Mouse (Mus musculus): ENCODE results near the gene Ube2q1.
A peak's percentile ranks its signal among the peaks of the same experiment; 100 is the strongest.

The Ube2q1 gene

GRCm38 (mm10) chr3:89772968-89773709, at the start of gene Ube2q1:
Gene Ube2q1, plus strand, starts transcription at chr3:89773616.
- peak; percentile 98 for DNase-seq (ENCODE audit: low spot score)

DNA sequence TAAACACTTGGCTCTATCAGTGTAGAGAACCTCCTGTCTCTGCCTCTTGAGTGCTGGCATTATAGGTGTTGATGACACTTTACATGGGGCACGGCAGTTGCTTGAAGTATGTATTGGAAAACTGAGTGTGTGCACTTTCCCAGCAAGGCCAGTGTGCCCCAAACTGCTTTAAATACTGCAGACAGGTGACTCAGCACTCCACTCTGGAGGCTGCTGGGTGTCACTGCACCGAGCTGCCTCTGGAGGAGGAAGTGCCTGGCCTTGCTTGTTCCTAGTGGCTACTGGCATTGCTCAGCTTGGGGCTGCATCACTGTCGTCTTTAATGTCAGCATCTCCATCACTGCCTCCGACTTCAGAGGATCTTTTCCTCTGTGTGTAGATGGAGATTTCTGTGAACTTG, 46.4 kb upstream of the Ube2q1 start:
- DNase-seq (ENCODE audit: low spot score) = no peak

DNA sequence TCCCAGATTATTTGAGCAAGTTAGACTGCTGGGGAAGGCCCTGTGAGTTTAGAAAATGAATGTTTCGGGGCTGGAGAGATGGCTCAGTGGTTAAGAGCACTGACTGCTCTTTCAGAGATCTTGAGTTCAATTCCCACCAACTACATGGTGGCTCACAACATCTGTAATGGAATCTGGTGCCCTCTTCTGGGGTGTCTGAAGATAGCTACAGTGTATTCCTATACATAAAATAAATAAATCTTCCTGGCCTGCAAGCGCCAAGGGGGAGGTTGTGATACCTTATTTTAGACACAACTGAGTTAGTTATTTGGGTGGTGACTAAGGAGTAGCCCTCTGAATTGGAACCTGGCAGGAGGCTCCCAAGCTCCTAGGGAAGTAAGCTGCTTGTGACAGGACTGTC, 44.6 kb upstream of the Ube2q1 start:
- no peak for DNase-seq (ENCODE audit: low spot score)

DNA sequence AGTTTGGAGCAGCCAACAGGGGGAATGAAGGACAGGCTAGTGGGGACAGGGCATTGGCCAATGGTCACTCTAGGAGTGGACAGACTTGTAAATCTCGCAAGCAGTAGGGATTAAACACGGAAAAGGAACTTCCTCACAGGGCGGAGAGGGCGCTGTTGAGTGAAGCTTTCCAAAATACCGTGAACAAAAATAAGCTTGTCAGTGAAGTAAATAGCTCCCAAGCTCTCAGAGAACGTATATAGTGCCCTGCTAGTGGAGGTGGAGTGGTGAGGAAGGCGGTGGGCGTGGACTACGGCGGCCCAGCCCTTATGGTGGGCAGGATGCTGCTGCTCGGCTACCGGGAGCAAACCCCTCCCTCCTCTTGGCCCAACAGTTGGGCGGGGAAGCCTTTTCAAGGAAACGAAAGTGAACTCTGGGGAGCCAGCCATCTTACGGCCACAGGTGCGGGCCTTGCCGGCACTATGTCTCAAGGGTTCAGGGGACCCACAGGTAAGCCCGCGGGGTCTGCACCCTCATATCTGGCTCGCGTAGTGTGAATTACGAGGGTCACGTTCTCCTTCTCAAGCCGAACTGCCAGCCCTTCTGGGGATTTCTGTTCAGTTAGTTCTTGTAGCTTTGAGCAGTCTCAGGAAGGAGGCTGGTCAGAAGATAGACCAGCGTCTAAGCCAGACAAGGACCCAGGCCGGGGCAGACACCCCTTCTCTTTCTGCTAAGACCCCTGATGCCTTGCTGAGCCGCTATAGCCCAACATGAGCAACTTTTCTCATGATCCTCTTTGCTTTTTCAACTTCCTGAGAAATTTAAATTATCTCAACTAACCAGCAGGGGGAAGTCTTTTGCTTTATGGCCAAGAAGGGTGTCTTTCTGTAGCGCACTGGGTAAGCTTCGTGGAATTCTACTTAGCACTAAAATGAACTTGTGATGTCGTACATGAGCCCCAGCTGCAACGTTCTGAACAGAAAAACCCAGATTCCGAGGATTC, 42.8 kb upstream of the Ube2q1 start:
- DNase-seq (ENCODE audit: low spot score) = no peak

GRCm38 (mm10) chr3:89732091-89732490, 41.3 kb upstream of the Ube2q1 start:
- DNase-seq (ENCODE audit: low spot score) = no peak

GRCm38 (mm10) chr3:89738509-89738908, 34.9 kb upstream of the Ube2q1 start:
- DNase-seq (ENCODE audit: low spot score) = no peak

DNA sequence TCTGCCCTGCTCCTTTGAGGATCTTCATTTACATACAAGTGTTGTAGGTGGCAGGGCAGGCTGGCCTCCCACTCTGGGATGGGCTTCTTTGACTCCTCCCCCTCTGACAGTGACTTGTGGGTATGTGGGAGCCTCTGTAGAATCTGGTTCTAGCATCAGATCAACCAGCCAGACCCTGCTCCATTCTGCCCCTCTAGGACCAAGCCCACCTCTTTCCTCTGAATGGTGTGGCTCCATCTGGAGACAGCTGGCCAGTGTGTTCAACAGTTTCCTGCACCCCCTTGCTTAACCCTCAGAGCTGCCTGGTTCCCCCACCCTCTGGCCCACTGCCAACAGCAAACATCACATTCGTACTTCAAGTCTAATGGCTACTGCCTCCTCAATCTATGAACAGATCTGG, 21.1 kb upstream of the Ube2q1 start:
- no peak for DNase-seq (ENCODE audit: low spot score)

DNA sequence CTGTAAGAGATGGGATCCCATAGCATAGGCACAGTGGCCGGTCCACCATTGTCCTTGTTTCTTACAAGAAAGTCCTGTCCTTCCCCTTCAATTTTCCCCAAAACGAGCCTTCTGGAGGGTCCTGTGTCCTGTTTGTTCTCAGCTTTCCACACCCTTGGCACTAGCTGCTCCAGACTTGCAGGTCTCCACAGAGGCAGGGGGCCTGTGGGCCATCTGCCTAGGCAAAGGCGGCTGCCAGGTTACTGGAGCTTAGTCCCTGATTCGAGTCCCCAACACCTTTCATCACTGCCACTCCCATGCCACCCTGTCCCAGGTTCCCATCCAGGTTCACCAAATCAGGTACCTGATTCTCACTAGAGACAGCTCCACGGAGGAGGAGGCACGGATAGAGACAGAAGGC, 18.1 kb upstream of the Ube2q1 start:
- no peak for DNase-seq (ENCODE audit: low spot score)

DNA sequence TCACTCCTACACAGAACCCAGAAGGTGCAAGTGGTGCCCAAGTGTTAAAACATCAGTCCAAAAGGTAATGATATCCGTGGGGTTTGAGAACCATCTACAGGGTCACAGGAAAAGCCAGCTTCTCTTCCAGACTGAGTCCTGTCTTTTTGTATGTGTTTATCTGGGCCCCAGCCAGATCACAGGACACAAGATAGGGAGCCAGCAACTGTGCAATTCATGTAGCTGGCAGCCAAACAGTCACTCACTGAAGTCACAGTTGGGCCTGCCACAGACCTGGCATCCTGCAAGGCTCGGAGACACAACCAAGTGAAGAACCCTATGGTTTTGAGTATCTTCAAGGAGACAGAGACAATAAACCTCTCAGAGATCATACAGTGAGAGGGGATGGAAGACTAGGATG, 15.6 kb upstream of the Ube2q1 start:
- no peak for DNase-seq (ENCODE audit: low spot score)

- DNase-seq (ENCODE audit: low spot score) = no peak
Measured at GRCm38 (mm10) chr3:89759786-89760185, 13.6 kb upstream of the Ube2q1 start.

GRCm38 (mm10) chr3:89764119-89764724, 9.2 kb upstream of the Ube2q1 start, which contains the start of gene Chrnb2:
Gene Chrnb2, minus strand, starts transcription at chr3:89764632.
- no peak for DNase-seq (ENCODE audit: low spot score)

- DNase-seq (ENCODE audit: low spot score) = no peak
Measured at GRCm38 (mm10) chr3:89769584-89769983, 3.8 kb upstream of the Ube2q1 start.

- no peak for DNase-seq (ENCODE audit: low spot score)
Measured at GRCm38 (mm10) chr3:89770425-89771002, 2.9 kb upstream of the Ube2q1 start.

GRCm38 (mm10) chr3:89772588-89772967, 838 bp upstream of the Ube2q1 start:
- DNase-seq (ENCODE audit: low spot score) = peak; percentile 67

- no peak for DNase-seq (ENCODE audit: low spot score)
Measured at GRCm38 (mm10) chr3:89773740-89774211, 360 bp downstream of the Ube2q1 start.

DNA sequence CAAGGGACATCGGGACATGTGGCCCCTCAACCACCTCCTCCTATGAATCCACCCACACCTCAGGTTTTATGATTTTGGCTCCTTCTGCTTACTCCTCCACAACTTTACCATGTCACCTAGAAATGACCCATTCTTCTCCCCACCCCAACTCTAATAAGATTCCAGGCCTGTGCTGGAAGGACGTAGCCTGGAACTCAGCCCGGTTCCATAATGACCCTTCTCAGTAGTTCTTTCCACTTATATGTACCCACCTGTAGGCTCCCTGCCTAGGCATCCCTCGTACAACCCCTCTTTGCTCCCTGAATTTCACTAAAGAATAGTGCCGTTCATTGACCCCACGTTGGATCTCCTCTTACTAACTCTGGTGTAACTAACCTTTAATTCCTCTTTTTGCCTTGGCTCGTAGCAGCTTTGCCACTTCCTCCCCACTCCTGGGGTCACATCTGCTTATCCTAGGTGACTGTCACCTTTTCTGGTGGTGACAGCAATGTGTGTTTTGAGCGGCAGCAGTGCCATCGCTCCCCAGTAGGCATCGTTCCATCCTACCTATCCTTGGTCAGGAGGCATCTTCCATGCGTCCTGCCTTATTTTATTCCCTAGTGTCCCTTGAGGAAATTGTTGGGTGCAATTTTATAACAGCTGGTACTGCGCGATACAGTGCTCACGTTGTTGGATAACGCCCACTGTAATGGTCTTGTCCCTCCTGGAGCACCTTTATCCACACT, 982 bp downstream of the Ube2q1 start:
- DNase-seq (ENCODE audit: low spot score) = no peak

- DNase-seq (ENCODE audit: low spot score) = no peak
Measured at GRCm38 (mm10) chr3:89776001-89776400, 2.6 kb downstream of the Ube2q1 start.

GRCm38 (mm10) chr3:89780102-89780501, 6.7 kb downstream of the Ube2q1 start:
- DNase-seq (ENCODE audit: low spot score) = no peak

DNA sequence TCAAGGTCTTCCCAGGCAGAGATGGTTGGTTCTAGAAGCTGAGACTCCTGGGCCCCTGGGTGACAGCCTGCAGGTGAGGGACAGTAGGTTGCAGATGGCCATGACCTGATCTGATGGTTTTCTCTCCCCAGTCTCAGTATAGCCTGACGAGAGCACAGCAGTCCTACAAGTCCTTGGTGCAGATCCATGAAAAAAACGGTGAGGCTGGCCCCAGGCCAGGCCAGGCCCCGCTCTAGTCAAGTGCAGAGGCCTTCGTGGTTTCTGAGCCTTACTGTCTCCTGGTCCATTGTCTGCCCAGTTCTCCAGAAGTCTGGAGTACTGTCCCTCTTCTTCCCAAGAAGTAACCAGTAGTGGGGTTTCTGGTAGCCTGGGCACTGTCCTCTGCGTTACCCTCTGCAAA, 8.2 kb downstream of the Ube2q1 start:
- DNase-seq (ENCODE audit: low spot score) = no peak

DNA sequence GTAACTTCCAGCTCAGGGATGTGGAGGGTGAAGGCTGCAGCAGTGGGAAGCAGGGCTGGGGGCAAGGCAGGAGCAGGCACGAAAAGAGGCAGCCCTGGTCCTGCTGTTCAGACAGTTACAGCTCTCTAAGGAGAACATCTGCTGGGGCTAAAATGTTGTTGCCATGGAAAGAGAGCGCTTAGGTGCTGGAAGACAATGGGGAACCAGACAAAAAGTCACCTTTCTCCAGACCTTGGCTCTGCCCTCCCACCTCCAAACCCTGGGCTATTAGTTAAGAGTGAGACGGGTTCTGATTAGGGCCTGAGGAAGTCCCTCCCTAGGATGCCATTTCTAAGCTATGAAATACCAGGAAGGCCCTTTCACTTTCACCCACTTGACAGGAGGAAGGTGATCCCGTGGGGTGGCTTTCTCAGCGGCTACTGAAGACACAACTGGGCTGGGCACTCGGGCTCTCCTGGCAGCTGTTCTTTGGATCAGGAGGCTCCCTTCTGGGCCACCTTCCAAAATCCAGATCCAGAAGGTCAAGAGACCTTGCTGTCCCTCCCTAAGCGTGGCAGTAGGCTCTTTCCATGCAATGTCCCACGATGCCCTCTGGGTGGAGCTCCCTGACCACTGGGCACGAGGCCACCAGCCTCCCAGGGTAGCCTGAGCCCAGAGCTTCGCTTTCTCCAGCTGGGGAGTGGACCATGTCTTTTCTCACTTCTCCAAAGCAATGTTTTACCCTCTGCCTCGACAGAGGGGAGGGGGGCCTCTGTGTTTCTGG, 11.8 kb downstream of the Ube2q1 start:
- no peak for DNase-seq (ENCODE audit: low spot score)

GRCm38 (mm10) chr3:89786275-89786674, 12.9 kb downstream of the Ube2q1 start:
- no peak for DNase-seq (ENCODE audit: low spot score)
